Mouse (Mus musculus) spleen, adult 10 weeks (tissue): ENCODE data around the gene Ttll3. TPM values are rescaled to one million over a fixed set of nuclear protein-coding genes. Genes with fewer than 3 reads are reported as not detected.

Experiments used
- polyA plus RNA-seq: library from polyadenylated mRNA; stranded (reverse); fragments of 350-450 nt; fragmentation: Illumina TruSeq; extraction: RNeasy Lipid Tissue Mini Kit (QIAGEN cat#74804); gene quantifications from one replicate; pipeline ENCODE4 v1.2.3, GENCODE M21; 2015; ENCODE audit warnings: low replicate concordance; ENCODE audit not compliant: insufficient read depth

Ttll3 gene
- polyA plus RNA-seq = 14.6 TPM

GRCm38 (mm10) chr6:113388960-113389359 lies at the start of gene Ttll3:
Gene Ttll3, plus strand, starts transcription at chr6:113389260.

GRCm38 (mm10) chr6:113343177-113344092 lies 45.6 kb upstream of the Ttll3 start, which contains the start of gene Camk1:
Gene Camk1, minus strand, starts transcription at chr6:113343984.

DNA sequence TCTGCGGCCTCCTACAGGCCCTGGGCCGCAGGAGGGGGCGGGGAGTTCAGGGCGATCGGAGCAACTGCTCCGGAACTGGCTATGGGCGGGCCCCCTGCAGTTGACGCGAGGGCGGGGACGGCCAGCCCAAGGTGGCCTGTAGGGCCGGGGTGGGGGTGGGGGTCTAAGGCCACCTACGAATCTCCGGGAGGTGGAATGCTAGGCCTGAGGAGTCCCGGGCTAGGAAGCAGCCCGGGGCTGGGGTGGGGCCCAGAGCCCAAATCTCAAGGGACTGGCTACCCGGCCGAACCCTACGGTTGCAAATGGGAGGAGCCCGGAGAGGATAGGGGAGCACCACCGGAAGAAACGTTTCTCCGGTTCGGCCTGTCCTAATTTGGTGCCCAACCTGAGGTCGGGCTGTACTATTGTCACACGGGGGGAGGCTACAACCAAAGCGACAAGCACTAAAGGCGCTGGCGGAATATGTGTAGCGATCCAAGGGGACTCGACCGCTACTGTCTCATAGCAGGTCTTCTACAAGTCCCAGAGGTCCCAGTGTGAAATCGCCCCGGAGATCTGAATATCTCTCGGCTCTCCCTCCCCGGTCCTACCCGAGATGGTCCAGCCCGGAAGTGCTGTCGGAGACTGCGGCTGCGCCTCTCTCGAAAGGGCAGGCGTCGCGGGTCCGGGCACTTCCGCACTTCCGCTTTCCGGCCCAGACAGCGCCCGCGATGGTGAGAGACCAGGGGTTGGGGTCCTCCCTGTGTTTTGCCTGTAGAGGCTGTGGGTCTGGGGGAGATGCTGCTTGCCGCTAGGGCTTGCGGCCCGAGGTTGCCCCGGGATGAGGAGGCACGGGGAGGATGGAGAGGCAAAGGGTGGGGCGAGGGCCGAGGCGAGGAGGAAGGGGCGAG lies 11.3 kb upstream of the Ttll3 start, which contains the start of the genes Tada3 and Arpc4:
Gene Tada3, minus strand, starts transcription at position 388 of the 890 bp plus-strand sequence.
Gene Arpc4, plus strand, starts transcription at position 620 of the 890 bp plus-strand sequence.

DNA sequence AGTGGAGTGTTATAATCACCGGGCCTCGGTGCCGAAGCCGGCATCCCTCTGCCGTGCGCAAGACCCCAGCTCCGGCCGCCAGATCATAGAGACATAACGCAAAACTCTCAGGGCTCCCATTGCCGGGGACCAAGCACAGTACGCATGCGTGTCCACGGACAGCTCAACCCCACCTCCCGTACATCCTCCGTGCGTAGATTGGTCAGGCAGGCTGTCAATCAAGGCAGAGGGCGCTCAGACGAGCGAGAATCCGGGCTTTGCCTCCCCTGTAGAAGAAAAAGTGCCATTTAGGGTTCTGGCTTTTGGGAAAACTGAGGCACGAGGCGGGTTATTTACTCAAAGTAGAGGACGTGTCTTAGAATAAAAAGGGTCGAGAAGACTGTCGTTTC lies 30.1 kb downstream of the Ttll3 start, which contains the start of gene Rpusd3:
Gene Rpusd3, minus strand, starts transcription at position 142 of the 389 bp plus-strand sequence.

DNA sequence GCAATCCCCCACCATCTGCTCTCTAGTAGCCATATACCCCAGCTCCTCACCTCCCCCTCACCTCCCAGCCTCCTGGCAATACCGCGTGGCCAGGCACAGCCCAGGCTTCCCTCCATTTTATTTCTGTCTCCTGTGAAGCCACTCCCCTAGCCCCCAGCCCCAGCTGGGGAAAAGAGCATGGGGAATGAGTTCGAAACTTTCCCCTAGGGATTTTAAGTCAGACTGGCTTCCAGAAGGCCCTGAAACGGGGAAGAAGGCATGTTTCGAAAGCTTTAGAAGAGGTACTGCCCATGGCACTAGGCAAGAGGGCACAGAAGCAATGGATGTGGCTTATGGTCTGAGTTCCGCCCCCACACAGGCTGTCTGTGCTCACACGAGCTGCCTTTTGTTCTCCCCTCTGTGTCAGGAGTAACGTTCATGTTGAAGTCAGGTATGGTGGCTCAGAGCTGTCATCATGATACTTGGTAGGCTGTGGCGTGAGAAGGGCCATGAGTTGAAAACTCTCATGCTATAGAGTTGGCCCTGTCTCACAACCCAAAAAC lies 46.7 kb downstream of the Ttll3 start, which contains the start of gene Cidec:
Gene Cidec, minus strand, starts transcription at position 97 of the 542 bp plus-strand sequence.

GRCm38 (mm10) chr6:113442442-113443090 lies 53.5 kb downstream of the Ttll3 start, which contains the start of gene Jagn1:
Gene Jagn1, plus strand, starts transcription at chr6:113442569.

GRCm38 (mm10) chr6:113457952-113458534 lies 69.0 kb downstream of the Ttll3 start, which contains the start of gene Il17re:
Gene Il17re, plus strand, starts transcription at chr6:113458484.

Other genes with a start within 250 kb of the Ttll3 start
- 0.06 TPM for gene Lhfpl4, start 193.9 kb upstream of the Ttll3 start, polyA plus RNA-seq
- gene Mtmr14, start 151.4 kb upstream of the Ttll3 start, polyA plus RNA-seq = 45.3 TPM
- 0.22 TPM for gene Cpne9, start 107.0 kb upstream of the Ttll3 start, polyA plus RNA-seq
- gene Brpf1, start 82.1 kb upstream of the Ttll3 start, polyA plus RNA-seq = 28.8 TPM
- 8.3 TPM for gene Ogg1, start 62.3 kb upstream of the Ttll3 start, polyA plus RNA-seq
- 26.1 TPM for gene Camk1, start 45.3 kb upstream of the Ttll3 start, polyA plus RNA-seq
- 7.6 TPM for gene Tada3, start 11.4 kb upstream of the Ttll3 start, polyA plus RNA-seq
- 323 TPM for gene Arpc4, start 11.1 kb upstream of the Ttll3 start, polyA plus RNA-seq
- 3.2 TPM for gene Rpusd3, start 30.1 kb downstream of the Ttll3 start, polyA plus RNA-seq
- gene Cidec, start 46.5 kb downstream of the Ttll3 start, polyA plus RNA-seq = 1.0 TPM
- 36.6 TPM for gene Jagn1, start 53.3 kb downstream of the Ttll3 start, polyA plus RNA-seq
- gene Il17re, start 69.2 kb downstream of the Ttll3 start, polyA plus RNA-seq = 0.30 TPM
- gene Il17rc, start 82.2 kb downstream of the Ttll3 start, polyA plus RNA-seq = 1.5 TPM
- 8.4 TPM for gene Creld1, start 94.0 kb downstream of the Ttll3 start, polyA plus RNA-seq
- gene Prrt3, start 112.7 kb downstream of the Ttll3 start, polyA plus RNA-seq = not detected
- gene Emc3, start 142.4 kb downstream of the Ttll3 start, polyA plus RNA-seq = 72.2 TPM
- gene Fancd2, start 142.4 kb downstream of the Ttll3 start, polyA plus RNA-seq = 7.1 TPM
- gene Fancd2os, start 211.5 kb downstream of the Ttll3 start, polyA plus RNA-seq = not detected
- gene Brk1, start 215.5 kb downstream of the Ttll3 start, polyA plus RNA-seq = 231 TPM
- gene Vhl, start 234.7 kb downstream of the Ttll3 start, polyA plus RNA-seq = 31.5 TPM
- 46.2 TPM for gene Irak2, start 249.2 kb downstream of the Ttll3 start, polyA plus RNA-seq